Mouse (Mus musculus): ENCODE results near the gene Clasp2. TPM values are rescaled to one million over a fixed set of nuclear protein-coding genes. Genes with fewer than 3 reads are reported as not detected.
"Not testable (repeated sequence)": the region's sequence is repeated elsewhere in the genome, so short reads cannot be mapped to it uniquely, and the experiment has no call there.

Clasp2 gene
- polyA plus RNA-seq (2016; fragmentation: Nextera tagmentation; extraction: Ambion mirVana) = 41.0 and 45.3 TPM in 2 replicates

DNA sequence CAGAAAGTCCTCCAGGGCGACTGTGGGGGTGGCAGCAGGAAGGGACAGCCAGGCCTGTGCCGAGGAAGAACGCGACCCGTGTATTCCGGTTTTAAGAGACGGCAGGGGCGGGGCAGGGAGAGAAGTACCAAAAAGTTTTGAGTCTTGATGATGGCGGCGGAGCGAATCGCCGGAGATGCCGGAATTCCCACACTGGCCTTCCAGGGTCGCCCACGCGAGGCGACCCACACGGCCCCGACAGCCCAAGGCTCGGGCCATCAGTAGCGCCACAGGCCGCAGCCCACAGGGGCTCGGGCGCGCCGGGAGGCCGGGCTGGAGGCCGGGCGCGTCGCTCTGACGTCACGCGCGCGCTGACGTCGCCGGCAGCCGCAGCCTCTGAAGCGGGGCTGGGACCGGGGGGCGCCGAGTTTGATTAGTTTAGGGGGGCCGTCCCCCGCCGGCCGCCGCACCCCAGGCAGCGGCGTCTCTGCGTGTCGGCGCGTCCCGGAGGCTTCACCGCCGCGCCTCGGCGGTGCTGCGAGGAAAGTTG lies at the start of gene Clasp2:
TSS of gene Clasp2 (plus strand) at position 366 of the 529 bp plus-strand sequence.
- Histone ChIP-seq H3K9ac (peak within 1 kb of the TSS; percentile 86), H3K36me3 (no peaks in the 10 kb centered on the region), H3K27me3 (no peaks in the 10 kb centered on the region), H3K9me3 (no peaks in the 10 kb centered on the region), H3K4me2 (replicated peaks) (peak within 1 kb of the TSS; percentile 92), H3K4me3 (peak within 1 kb of the TSS; percentile 90), H3K4me1 (peaks cover 12% of the 10 kb centered on the region), H3K27ac (peak within 1 kb of the TSS; percentile 84)
- under 1% methylated on average over 62 of the region's 63 CpGs for WGBS
- ATAC-seq (ENCODE audit: insufficient number of reproducible peaks, insufficient read depth, low FRiP score, low TSS enrichment) = peak; percentile 92

GRCm38 (mm10) chr9:113701441-113702160 lies 39.7 kb upstream of the Clasp2 start:
- Histone ChIP-seq H3K9ac (no peak overlapping the region), H3K4me1 (peaks cover 14% of the 10 kb centered on the region), H3K4me2 (replicated peaks) (no peak overlapping the region), H3K9me3 (no peaks in the 10 kb centered on the region), H3K27me3 (no peaks in the 10 kb centered on the region), H3K4me3 (no peak overlapping the region), H3K27ac (no peak overlapping the region), H3K36me3 (no peaks in the 10 kb centered on the region)
- WGBS = 91% methylated on average over 5 of the region's 5 CpGs
- no peak for ATAC-seq (ENCODE audit: insufficient number of reproducible peaks, insufficient read depth, low FRiP score, low TSS enrichment)

DNA sequence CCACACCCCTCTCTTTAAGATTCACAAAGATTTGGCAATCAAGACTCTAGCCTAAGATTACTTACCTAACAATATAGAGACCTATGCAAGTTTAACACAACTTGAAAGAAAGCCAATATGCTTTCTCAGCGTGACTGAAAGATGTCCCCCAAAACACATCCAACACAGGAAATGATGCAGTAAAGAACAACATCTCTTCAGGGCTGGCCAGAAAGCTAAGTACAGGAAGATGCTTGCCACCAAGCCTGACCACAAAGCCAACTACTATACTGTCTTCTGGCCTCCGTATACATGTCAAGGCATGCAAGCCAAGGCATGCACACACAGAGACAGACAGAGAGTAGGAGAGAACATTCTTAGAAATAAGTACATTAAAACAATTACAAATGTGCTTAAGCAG lies 35.2 kb upstream of the Clasp2 start:
- Histone ChIP-seq H3K4me3 (peak overlapping the region; percentile 9; the same call in 1 of the 2 replicates), H3K9ac (no peak overlapping the region), H3K9me3 (no peaks in the 10 kb centered on the region), H3K27ac (no peak overlapping the region), H3K36me3 (no peaks in the 10 kb centered on the region), H3K4me2 (replicated peaks) (peak overlapping the region; percentile 76), H3K27me3 (no peaks in the 10 kb centered on the region), H3K4me1 (peaks cover 21% of the 10 kb centered on the region)
- 73% methylated on average over 2 of the region's 2 CpGs for WGBS
- no peak for ATAC-seq (ENCODE audit: insufficient number of reproducible peaks, insufficient read depth, low FRiP score, low TSS enrichment)

DNA sequence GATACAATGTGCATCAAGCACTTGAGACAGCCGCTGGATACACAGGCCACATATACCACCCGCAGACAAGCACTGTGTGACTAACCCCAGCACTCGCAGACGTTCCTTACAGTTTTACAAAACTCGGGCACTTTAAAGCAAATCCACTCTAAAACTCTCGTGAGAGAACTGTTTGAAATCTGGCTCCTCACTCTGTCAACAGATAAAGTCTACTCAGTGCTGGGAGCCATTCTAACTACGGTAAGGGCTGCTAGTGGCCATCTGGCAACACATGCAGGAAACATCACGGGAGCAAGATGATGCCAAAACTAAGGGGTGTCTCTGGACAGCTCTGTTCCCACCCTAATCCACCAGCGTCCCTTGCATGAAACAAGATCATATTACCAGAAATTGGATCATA lies 34.4 kb upstream of the Clasp2 start:
- WGBS = 58% methylated on average over 9 of the region's 9 CpGs
- no peaks in the 10 kb centered on the region for H3K36me3 ChIP-seq
- peak overlapping the region; percentile 89 for H3K9ac ChIP-seq
- no peaks in the 10 kb centered on the region for H3K9me3 ChIP-seq
- no peak overlapping the region for H3K27ac ChIP-seq
- no peaks in the 10 kb centered on the region for H3K27me3 ChIP-seq
- no peak for ATAC-seq (ENCODE audit: insufficient number of reproducible peaks, insufficient read depth, low FRiP score, low TSS enrichment)
- peak overlapping the region; percentile 93 for H3K4me3 ChIP-seq
- H3K4me2 ChIP-seq (replicated peaks) = peak overlapping the region; percentile 76
- peaks cover 21% of the 10 kb centered on the region for H3K4me1 ChIP-seq

- WGBS = 2% methylated on average over 77 of the region's 77 CpGs
- peak; percentile 86 for ATAC-seq (ENCODE audit: insufficient number of reproducible peaks, insufficient read depth, low FRiP score, low TSS enrichment)
- peak within 1 kb of the TSS; percentile 89 for H3K9ac ChIP-seq
Observed at GRCm38 (mm10) chr9:113707481-113708360, 33.6 kb upstream of the Clasp2 start, which contains the start of gene Pdcd6ip. Gene Pdcd6ip (minus strand): TSS chr9:113708259.

DNA sequence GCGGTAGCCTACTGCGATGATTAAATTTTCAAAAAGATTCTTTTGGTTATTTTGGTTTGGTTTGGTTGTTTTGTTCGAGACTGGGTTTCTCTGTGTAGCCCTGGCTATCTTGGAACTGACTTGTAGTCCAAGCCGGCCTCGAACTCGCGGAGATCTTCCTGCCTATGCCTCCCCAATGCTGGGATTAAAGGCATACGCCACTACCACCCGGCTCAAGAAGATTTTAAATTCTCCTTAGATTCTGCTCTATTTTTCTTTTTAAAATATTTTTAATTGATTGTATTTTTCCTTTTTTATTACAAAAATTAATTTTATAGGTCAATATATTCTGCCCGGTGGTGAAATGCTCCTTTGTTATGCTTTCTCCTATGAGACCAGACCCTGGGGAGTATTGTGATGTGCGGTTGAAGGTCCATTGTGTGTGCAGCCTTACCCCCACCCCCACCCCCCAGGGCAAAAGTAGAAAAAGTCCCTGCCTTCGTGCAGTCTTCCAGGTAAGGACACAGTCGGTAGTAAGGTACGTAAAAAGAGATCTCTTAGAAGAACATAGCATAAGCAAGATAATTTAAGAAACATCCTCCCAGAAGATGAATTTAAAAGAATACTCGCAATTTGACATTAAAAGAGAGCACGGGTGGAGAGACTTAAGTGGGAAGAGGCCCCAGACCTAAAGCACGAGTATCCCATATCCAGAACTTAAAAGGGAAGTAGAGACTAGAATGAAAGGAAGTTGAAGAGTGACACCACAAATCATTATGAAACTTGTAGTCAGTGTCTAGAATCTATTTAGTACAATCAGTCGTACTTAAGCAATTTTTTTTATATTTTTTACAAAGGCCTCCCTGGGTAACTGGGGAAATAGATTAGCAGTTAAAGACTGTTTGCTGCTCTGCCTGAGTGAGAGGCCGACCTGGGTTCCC lies 32.7 kb upstream of the Clasp2 start:
- 57% methylated on average over 19 of the region's 19 CpGs for WGBS
- Histone ChIP-seq H3K4me2 (replicated peaks) (peak overlapping the region; percentile 76), H3K9ac (peak overlapping the region; percentile 89), H3K27me3 (no peaks in the 10 kb centered on the region), H3K36me3 (no peaks in the 10 kb centered on the region), H3K9me3 (no peaks in the 10 kb centered on the region), H3K4me1 (peaks cover 21% of the 10 kb centered on the region), H3K4me3 (peak overlapping the region; percentile 93), H3K27ac (no peak overlapping the region)
- no peak for ATAC-seq (ENCODE audit: insufficient number of reproducible peaks, insufficient read depth, low FRiP score, low TSS enrichment)

More at GRCm38 (mm10) chr9:113707481-113708360, 33.6 kb upstream of the Clasp2 start, which contains the start of gene Pdcd6ip:
- H3K36me3 ChIP-seq = no peaks in the 10 kb centered on the region
- H3K4me2 ChIP-seq (replicated peaks) = peak within 1 kb of the TSS; percentile 76
- no peaks in the 10 kb centered on the region for H3K27me3 ChIP-seq
- H3K9me3 ChIP-seq = no peaks in the 10 kb centered on the region
- H3K4me3 ChIP-seq = peak within 1 kb of the TSS; percentile 93
- H3K27ac ChIP-seq = peak within 1 kb of the TSS; percentile 79
- H3K4me1 ChIP-seq = peaks cover 21% of the 10 kb centered on the region

DNA sequence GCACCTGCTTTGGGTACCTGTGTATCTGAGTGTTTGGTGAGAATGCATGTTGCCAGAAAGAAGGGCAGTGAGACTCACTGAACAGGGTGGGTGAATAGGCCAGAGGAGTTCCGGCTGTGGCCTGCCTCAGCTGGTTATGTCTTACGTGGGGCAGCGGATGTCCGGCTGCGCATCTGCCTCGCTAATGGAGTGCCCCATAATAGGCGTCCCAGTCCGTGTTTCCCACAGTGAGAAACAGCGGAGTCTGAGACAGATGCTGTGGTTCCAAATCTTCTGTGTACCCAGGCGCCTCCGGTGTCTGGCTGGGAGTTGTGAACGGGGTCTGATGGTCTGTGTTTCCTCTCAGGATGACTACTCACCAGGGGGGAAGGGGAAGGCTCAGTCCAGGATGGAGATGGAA lies 30.4 kb upstream of the Clasp2 start:
- H3K9me3 ChIP-seq = no peaks in the 10 kb centered on the region
- H3K36me3 ChIP-seq = no peaks in the 10 kb centered on the region
- no peak overlapping the region for H3K4me3 ChIP-seq
- no peak for ATAC-seq (ENCODE audit: insufficient number of reproducible peaks, insufficient read depth, low FRiP score, low TSS enrichment)
- no peak overlapping the region for H3K27ac ChIP-seq
- H3K4me1 ChIP-seq = peaks cover 14% of the 10 kb centered on the region
- no peak overlapping the region for H3K9ac ChIP-seq
- WGBS = 81% methylated on average over 12 of the region's 12 CpGs
- no peaks in the 10 kb centered on the region for H3K27me3 ChIP-seq
- no peak overlapping the region for H3K4me2 ChIP-seq (replicated peaks)

GRCm38 (mm10) chr9:113719063-113719462 lies 22.2 kb upstream of the Clasp2 start:
- H3K9me3 ChIP-seq = no peaks in the 10 kb centered on the region
- H3K4me2 ChIP-seq (replicated peaks) = no peak overlapping the region
- no peaks in the 10 kb centered on the region for H3K36me3 ChIP-seq
- ATAC-seq (ENCODE audit: insufficient number of reproducible peaks, insufficient read depth, low FRiP score, low TSS enrichment) = no peak
- no peaks in the 10 kb centered on the region for H3K27me3 ChIP-seq
- H3K9ac ChIP-seq = no peak overlapping the region
- 34% methylated on average over 5 of the region's 5 CpGs for WGBS
- H3K27ac ChIP-seq = no peak overlapping the region
- H3K4me1 ChIP-seq = no peaks in the 10 kb centered on the region
- no peak overlapping the region for H3K4me3 ChIP-seq

GRCm38 (mm10) chr9:113724646-113725045 lies 16.6 kb upstream of the Clasp2 start:
- H3K9me3 ChIP-seq = no peaks in the 10 kb centered on the region
- no peak for ATAC-seq (ENCODE audit: insufficient number of reproducible peaks, insufficient read depth, low FRiP score, low TSS enrichment)
- H3K9ac ChIP-seq = no peak overlapping the region
- no peaks in the 10 kb centered on the region for H3K27me3 ChIP-seq
- H3K4me3 ChIP-seq = no peak overlapping the region
- no peak overlapping the region for H3K4me2 ChIP-seq (replicated peaks)
- H3K36me3 ChIP-seq = no peaks in the 10 kb centered on the region
- no peaks in the 10 kb centered on the region for H3K4me1 ChIP-seq
- no peak overlapping the region for H3K27ac ChIP-seq
- WGBS = 77% methylated on average over 15 of the region's 15 CpGs

DNA sequence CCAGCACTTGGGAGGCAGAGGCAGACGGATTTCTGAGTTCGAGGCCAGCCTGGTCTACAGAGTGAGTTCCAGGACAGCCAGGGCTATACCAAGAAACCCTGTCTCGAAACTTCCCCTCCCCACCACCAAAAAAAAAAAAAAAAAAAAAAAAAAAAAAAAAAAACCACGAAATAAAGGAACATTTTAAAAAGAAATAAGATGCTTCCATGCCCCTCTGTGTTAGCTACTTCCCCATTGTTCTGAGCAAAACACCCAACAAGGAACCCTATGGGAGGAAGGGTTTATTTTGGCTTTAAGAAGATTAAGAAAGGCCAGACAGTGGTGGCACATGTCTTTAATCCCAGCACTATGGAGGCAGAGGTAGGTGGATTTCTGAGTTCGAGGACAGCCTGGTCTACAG lies 15.7 kb upstream of the Clasp2 start:
- H3K9me3 ChIP-seq; H3K4me2 ChIP-seq (replicated peaks); ATAC-seq (ENCODE audit: insufficient number of reproducible peaks, insufficient read depth, low FRiP score, low TSS enrichment); H3K27me3 ChIP-seq; H3K9ac ChIP-seq; H3K4me3 ChIP-seq; H3K27ac ChIP-seq; H3K4me1 ChIP-seq; H3K36me3 ChIP-seq: not testable (repeated sequence)
- 78% methylated on average over 5 of the region's 5 CpGs for WGBS

GRCm38 (mm10) chr9:113726131-113726530 lies 15.1 kb upstream of the Clasp2 start:
- WGBS = 74% methylated on average over 3 of the region's 3 CpGs
- Histone ChIP-seq H3K36me3 (no peaks in the 10 kb centered on the region), H3K27me3 (no peaks in the 10 kb centered on the region), H3K4me2 (replicated peaks) (no peak overlapping the region), H3K9ac (no peak overlapping the region), H3K9me3 (no peaks in the 10 kb centered on the region), H3K27ac (no peak overlapping the region), H3K4me3 (no peak overlapping the region), H3K4me1 (no peaks in the 10 kb centered on the region)
- no peak for ATAC-seq (ENCODE audit: insufficient number of reproducible peaks, insufficient read depth, low FRiP score, low TSS enrichment)

Measured in embryonic facial prominence, embryonic 12.5 days (tissue).